Mouse (Mus musculus) WW6 (cell line): ENCODE data around the gene Olfr1002.
"Not testable (repeated sequence)": the region's sequence is repeated elsewhere in the genome, so short reads cannot be mapped to it uniquely, and the experiment has no call there.

Experiments used
- DNase-seq: peaks from one replicate; pipeline ENCODE4 v3.0.0-alpha.2; 2013; ENCODE audit warnings: low read depth, low spot score

Gene Olfr1002

GRCm38 (mm10) chr2:85650604-85651003 lies at the start of gene Olfr1002:
Gene Olfr1002, minus strand, starts transcription at chr2:85650704.
- no peak for DNase-seq

GRCm38 (mm10) chr2:85689131-85689530 lies 38.6 kb upstream of the Olfr1002 start, which contains the start of gene Olfr1008:
Gene Olfr1008, plus strand, starts transcription at chr2:85689431.
- DNase-seq = no peak

GRCm38 (mm10) chr2:85678667-85679066 lies 28.2 kb upstream of the Olfr1002 start, which contains the start of gene Olfr1006:
Gene Olfr1006, minus strand, starts transcription at chr2:85678767.
- DNase-seq = no peak

GRCm38 (mm10) chr2:85664355-85664754 lies 13.9 kb upstream of the Olfr1002 start, which contains the start of gene Olfr154:
Gene Olfr154, minus strand, starts transcription at chr2:85664455.
- DNase-seq = not testable (repeated sequence)

- no peak for DNase-seq
These were observed 38.7 kb downstream of the Olfr1002 start, which contains the start of gene Olfr1000 for GRCm38 (mm10) chr2:85611803-85612202. Gene Olfr1000, minus strand, starts transcription at chr2:85611903.
